Mouse (Mus musculus) kidney, adult 9 months (tissue): ENCODE measurements around the gene Palld.

Source experiments
- DNase-seq: peaks from one replicate; pipeline ENCODE4 v3.0.0; 2022

Palld gene

DNA sequence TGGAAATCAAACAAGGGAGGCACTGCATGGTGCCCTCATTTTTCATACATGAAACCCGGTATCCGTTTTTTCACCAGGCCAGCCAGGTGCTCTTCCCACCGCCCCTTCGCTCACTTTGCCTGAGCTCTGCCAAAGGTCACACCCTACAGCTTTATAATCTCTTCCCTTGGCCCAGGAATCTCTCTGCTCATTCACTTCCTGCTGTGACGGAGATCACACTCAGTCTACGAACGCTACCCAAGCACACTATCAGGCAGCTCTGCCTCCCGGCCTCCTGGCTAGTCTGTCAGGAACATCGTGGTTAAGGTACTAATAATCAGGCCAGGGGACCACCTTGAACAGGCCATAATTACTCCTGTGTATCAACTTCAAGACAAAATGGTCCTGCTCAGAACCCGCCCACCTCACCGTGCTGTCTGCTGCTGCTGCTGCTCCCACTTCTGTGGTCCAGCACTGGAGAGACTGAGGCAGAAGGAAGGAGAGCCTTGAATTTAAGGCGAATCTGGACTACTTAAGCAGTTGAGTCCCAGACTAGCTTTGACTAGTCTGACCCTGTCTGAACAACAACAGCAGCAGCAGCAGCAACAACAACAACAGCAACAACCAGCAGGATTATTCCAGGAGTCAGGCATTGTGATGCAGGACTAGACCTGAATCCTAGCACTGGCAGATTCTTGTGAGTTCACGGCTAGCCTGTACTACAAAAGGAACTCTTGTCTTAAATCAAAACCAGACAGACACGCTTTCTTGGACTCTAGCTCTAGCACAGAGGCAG, 187.0 kb downstream of the Palld start:
- no peak for DNase-seq

DNA sequence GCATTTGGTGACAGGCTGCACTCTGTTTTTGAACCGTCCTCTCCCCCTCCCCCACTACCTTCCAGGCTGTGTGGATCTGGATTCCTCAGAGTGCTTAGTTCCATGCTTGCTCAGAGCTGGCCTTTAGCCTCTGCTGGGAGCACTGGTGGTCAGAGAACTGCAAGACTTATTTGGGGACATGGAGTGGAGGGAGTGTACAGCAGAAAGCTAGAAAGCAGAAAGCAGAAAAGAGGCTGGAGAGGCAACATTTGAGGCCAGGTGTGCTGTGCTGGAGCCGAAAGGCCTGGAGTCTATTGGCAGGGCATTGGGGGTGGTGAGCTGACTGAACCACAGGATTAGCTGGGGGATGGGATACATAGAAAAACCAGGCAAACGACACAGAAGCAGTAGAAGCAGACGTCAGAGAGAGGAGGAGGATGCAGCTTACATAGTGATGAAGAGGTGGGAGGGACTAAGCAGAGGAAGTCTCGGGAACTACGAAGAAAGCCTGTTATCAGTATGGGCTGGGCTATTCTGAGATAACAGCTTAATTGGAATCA, 188.1 kb downstream of the Palld start:
- DNase-seq = no peak

DNA sequence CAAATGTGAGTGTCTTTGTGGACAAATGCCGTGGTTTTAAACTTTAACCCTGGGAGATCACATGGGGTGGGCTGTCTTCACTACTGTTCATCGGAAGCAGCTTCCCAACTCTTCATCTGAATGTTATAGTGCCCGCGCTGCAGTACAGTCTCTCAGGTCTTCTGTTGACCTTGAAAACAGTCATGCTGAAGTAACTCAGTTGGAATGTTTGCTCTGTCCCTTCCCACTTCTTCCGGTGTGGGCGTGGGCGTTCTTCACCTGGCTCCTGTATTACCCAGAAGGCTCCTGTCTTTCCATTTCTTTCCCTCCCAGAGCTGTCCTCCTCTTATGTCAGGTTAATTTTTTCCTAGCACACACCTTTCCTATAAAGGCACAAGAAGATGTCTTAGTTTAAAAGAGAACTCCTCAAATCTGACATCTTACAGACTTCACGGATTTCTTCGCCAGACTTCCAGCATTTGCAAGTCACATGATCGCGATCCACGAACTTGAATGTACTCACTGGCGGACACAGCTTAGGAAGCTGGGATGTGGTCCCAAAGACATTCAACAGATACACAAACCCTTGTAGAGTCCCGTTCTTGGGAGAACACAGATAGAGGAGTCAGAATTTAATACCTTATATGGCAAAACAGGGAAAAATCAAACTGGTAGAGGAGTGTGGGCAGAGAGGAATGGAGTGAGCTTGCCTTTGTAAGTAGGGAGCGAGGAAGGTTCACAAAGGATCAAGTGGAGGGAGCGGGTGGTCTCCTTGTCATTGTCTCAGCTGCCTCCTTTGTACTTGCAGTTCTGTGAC, 189.1 kb downstream of the Palld start:
- DNase-seq = no peak

DNA sequence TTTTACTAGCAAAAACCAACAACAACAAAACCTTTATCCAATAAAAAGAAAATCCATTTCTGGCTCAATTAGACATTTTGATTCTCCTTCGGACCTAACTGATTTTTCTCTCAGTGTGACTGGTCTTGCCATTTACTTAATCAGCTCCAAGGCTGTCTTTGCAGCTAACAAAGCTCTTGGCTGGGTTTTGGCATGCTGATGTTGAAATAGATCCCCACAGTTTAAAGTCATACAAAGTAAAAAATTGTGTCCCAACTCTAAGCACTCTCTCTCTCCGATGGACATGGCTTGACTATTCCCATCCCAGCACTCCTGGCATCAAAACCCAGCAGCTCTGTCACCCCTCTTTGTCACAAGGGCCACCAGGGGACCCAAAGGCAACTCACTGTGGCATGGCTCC, 190.1 kb downstream of the Palld start:
- DNase-seq = no peak

DNA sequence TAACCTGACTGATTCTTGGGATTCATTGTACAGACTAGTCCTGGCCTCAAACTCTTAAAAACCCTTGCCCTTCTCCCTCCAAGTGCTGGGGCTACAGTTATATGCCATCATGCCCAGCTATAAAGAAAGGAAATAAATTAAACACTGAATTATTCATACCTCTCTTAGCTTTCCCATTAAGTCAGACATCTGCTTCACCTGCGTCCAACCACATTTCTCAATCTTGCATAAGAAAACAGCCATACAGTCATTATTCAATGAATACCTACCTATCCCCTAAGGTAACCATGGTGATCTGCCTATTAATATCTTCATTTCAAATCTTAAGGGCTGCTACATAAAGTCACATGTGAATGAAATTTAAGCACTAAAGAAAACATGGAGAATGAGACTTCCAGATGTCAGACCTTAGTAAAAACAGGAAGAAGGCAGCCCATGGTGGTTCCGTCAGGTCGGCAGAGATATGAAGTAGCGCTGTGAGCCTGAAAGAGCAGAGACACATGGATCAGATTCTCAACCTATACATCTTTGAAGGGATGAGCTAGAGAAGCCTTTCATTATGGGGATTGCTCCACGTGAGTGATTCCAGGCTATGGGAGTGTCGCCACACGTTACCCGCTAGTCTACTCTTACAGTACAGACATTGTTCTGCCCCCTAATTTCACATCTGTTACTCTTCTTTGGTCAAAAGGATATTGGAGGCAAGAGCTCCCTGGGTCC, 193.7 kb downstream of the Palld start:
- no peak for DNase-seq

DNA sequence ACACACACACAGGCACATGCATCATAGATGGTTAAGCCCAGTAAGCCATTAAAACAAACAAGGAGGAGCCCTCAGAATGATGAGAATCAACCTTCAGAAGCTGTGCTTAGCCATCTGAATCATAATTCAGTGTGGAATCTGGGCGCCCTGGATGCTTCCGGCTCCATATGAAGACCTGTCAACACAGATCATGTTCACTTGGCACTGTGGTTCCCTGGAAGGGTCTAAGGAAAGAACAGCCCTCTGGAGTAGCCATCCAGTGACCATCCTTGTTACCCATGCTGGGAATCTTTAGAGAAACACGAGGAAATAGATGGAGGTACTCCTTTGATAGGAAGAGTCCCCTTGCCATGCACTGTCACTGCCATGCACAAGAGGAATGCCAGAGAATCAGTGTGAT, 197.0 kb downstream of the Palld start:
- DNase-seq = no peak

DNA sequence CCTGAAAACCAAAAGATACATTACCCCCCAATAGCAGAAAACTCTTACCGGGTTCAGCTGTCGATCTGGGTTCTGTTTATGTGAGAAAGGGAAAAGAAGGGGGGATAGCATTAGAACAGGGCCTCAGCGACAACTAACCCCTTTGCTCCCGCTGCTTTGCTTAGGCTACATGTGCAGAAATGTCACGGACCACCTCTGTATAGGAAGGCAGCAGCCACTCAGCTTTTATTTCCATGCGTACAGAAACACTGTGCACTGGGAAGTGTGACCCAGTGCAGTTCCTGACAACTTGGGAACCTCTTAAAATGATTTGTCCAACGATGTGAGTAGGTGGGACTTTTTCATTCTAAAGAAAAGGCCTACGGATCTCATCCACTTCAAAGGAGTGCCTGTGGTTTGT, 200.4 kb downstream of the Palld start:
- no peak for DNase-seq

DNA sequence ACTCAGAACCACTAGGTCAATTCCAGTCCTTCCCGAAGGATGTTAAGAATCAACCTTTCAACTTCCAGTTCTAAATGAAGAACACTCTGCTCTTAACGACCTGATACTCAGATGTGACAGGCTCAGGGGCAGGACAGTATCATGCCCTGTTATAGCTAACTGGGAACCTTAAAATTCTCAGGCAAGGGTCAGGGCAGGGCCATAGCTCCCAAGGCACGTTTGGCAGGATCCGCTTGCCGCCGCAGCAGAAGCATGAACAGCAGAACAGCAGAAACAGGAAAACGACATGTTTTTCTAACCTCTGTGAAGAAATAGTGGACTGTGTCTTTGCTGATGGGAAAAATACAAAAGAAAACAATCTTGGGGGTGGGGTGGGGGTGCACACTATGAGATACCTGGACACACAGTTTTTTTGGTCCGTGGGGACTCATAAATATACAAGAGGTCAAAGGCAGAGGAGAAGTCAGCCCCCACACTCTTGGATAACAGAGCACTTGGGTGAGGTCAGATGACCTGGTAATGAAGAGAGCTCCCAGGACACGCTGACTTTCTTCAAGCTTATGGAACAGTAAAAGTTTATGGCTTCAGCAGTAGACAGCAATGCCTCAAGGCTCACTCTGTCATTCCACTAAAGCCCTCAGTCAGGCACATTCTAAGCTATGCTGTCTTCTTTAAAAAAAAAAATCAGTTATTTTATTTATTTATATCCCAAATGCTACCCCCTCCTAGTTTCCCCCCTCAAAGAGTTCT, 201.4 kb downstream of the Palld start:
- peak; percentile 20 for DNase-seq

DNA sequence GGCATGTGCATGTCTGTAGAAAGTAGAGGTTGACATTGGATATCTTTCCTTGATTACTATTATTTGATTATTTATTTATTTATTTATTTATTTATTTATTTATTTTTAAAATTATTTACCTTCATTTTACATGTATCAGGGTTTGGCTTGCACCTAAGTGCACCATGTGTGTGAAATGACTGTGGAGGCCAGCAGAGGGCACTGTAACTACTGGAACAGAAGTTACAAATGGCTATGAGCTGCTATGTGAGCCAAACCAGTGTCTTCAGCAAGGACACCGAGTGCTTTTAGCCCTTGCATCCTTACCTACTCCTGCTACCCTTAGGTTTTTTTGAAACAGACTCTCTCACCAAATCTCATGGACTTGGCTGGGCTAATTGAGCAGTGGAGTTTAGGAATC, 202.2 kb downstream of the Palld start:
- DNase-seq = peak; percentile 14

DNA sequence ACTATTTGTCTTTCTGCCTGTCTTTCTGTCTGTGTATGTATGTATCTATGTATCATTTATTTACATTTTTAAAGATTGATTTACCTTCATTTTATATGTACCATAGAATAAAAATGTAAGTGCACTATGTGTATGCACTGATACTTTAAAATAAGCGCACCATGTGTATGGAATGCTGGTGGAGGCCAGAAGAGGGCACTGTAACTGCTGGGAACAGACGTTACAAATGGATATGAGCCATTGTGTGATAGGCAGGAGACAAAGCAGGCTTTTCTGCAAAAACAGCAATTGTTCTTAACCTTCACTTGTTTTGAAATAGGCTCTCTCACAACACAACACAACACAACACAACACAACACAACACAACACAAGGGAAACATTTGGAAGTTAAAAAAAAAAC, 203.5 kb downstream of the Palld start:
- DNase-seq = no peak

DNA sequence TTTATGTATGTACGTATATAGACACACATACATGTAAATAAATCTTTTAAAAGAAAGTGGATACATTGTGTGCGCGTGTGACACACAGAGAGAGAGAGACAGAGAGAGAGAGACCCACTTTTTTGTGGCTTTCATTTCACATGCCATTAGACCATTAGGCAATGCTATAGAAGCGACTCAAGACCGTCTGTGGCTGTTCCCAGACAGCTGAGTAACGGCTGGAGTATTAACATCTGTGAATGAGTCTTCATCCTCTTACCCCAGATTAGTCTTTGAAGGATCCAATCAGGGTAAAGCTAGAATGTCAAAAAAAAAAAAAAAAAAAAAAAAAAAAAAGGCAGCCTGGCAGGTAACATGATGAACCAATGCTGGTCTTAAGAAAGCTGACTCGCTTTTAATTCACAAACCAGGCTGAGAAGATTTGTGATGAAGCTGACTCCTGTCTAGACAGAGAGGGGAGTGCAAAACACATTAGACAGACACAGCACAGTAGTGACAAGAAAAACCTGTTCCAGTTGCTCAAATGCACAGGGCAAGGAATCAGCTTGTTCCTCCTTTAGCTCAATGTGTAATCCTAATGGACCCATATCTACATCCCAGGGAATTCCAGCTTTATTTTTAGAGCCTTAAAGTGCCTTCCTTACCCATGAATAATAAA, 204.6 kb downstream of the Palld start:
- no peak for DNase-seq

DNA sequence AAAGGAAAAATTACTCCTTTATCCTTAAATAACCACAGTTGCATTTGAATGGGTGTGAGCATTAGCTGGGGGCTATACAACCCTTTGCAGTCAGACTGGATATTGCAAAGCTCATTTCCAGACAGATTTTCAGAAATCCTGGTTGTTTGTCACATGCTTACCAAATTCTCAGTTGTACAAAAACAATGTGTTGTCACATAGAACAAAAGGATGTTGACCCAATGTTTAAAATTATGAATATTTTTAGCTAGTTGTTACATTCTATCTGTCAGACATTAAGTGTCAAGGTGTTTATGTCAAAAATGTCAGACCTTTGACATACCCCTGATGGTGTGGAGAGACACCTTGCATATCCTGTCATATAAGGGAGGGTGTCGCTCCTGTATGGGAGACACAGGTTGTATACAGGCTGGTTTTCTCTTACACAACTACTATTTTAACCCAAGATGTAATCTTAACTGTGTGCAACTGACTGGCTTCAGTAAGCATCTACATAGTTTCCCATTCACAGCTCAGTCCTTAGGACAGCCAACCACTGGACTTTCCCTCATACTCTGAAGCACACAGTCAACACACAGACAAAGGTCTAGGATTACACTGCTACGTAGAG, 205.5 kb downstream of the Palld start:
- DNase-seq = no peak

DNA sequence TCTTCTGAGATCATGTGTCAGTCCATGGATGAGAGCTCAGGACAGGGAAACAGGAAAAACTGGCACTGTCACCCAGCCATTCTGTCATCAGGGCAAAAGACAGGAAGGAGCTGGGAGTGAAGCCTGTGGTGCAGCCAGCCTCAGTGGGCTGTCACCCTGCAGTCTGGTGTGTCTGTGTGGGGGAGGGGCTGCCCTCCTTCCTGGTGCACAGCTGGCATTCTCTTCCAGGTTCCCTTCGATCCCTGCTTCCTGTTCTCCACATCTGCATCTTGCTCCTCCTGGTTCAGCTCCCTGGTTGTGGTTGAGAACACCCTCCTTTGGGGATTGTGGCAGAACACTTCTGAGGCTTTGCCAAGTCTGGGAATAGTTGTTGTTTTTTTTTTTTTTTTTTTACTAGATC, 207.1 kb downstream of the Palld start:
- DNase-seq = no peak

DNA sequence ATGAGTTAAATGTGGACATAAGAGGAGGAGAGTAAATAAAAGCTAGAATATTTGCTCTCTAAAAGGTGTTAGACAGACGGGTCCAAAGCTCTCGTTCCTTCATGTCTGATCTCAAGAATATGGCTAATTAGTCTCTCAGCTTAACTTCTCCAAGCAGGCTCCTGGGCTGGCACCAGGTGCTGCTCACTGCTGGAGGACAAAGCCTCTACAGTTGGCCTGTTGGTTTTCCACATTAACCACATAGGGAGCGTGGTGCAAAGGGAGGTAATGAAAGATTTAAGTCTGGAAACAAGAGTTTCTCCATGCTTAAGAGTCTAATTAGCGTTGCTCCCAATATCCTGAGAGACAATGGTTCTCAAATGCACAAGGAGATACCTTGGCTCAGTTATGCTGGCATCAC, 209.6 kb downstream of the Palld start:
- no peak for DNase-seq

DNA sequence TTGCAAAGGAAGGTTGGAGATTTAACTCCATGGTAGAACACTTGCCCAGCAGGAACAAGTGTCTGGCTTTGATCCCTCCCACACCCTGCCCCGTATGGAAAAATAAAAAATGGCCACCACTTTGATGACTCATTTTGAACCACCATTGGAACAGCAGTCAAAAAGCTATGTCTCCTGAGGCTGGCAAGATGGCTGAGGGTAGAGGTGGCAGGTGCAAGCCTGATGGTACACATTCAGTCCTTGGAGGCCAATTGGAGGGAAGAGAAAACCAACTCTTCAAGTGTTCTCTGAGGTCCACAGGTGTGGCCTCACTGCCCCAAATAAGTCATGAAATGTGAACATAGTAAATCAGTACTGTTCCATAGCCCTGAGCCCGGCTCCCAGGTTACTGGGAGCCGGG, 210.4 kb downstream of the Palld start:
- no peak for DNase-seq

DNA sequence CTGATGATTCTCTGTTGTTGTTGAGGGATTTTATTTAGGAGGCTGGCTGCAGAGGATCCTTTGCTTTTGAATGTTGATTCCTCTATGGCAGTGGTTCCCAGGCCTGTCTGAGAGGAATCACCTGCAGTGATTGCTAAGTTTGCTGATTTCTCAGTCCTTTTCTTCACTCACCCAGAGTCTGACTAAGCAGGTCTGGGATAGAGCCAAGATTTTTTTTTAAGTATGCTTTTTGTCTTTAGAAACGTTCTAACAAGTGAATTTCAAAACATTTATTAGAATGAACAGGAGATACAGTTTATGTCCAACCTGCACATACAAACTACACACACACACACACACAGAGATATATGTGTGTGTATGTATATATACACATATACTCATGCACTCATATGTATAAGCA, 211.1 kb downstream of the Palld start:
- no peak for DNase-seq

DNA sequence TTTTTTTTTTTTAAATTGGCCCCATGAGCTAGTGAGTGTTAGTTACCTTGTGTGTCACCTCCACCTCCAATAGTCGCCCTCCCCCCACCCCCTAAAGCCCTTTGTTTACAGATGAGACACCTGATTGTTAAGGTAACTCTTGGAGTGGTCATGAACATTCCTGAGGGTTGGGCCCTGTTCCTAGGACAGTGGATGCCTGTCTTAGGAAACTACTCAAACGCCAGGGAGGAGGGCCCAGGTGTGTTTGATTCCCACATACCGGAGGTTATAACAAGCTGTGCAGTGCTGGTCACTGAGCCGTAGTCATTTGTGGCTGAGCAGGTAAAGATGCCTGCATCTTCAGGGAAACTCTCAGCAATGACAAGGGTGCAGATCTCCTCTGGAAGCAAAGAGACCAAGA, 215.4 kb downstream of the Palld start:
- no peak for DNase-seq

DNA sequence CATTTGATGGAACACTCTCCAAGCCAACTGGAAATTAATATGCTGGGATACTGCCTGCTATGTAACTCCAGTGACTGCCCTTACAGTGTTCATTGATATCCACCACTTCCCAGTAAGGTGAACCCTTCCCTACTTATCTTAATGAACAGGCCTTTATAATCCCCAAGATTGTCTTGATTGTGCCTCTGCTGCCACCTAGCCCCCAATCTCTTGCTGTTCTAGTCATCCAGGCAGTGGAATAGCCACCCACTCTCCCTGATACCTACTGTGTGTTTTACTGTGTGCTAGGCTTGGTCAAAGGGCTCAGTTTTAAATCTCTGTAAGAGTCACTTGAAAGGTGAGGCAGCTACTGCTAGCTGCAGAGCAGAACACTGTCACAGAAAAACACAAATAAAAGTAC, 216.2 kb downstream of the Palld start:
- peak; percentile 67 for DNase-seq

DNA sequence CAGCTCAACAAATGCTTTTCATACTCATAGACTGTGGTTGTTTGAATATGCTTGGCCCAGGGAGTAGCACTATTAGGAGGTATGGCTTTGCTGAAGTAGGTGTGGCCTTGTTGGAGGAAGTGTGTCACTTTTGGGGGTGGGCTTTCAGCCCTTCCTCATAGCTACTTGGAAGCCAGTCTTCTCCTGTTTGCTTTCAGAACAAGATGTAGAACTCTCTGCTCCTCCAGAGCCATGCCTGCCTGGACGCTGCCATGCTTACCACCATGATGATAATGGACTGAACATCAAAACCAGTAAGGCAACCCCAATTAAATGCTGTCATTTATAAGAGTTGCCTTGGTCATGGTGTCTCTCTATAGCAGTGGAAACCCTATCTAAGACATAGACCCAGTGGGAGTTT, 217.2 kb downstream of the Palld start:
- DNase-seq = no peak

DNA sequence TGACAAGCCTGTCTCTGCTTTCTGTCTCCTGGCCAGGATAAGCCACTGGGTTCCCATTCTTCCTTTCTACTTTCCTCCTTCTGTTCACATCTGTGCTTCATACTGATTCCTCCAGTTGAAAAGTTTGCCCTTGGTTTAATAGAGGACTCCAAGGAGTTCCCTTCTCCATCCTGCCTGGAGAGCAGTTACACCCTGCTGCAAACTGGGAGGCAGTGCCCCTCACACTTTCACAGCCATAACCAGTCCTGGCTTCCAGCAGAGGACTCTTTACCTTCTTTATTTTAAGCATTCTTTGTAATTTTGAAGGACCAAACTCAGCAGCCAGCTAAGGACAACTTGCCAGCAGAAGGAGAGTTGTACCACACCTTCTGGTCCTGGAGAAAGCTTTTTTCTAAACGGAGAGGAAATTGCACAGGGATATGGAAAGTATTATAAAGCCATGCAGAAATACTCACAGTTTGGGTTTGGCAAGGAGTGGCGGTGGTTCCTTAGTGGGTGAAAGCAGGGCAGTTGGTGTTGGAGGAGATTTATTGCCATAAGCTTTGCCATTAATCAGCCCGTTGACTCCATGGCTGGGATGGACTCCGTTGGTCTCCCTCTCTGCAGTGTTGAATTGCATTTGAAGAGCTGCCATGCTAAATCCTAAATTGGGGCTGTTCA, 218.1 kb downstream of the Palld start:
- no peak for DNase-seq

DNA sequence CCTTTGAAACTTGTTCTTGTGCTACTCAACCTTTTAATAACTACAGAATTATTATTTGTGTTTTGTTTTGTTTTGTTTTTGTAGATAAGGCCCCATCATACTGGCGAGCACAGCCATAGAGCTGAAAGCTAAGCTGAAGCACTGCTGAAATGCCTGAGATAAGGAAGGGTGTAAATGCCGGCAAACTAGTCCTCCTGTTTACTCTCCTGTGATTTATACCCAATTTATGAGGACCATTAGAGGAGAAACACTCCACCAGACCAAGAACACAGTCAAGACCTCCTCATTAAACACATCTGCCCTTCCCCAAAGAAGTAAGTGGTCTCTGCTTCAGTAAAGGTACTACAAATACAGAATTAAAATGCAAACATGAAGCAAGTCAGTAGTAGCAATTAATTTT, 219.6 kb downstream of the Palld start:
- no peak for DNase-seq
